Mouse (Mus musculus) testis, adult 2 months (tissue): ENCODE measurements around the gene Nsun3. TPM values are rescaled to one million over a fixed set of nuclear protein-coding genes. Genes with fewer than 3 reads are reported as not detected.

Source experiments
- H3K27ac ChIP-seq: fragments of 200-500 bp; 2 replicates; pipeline ENCODE4 v1.5.1; 2012; ENCODE audit warnings: low read depth, low read length; ENCODE audit not compliant: control insufficient read depth, insufficient read depth
- H3K27me3 ChIP-seq: fragments of 200-500 bp; 2 replicates; pipeline ENCODE4 v1.6.1; 2012; ENCODE audit warnings: mild to moderate bottlenecking, low read length, moderate library complexity; ENCODE audit not compliant: control insufficient read depth, insufficient read depth
- H3K36me3 ChIP-seq: fragments of 200-500 bp; 2 replicates; pipeline ENCODE4 v1.6.1; 2012; ENCODE audit warnings: mild to moderate bottlenecking, low read length; ENCODE audit not compliant: control insufficient read depth, insufficient read depth
- H3K4me1 ChIP-seq: fragments of 200-500 bp; 2 replicates; pipeline ENCODE4 v1.6.1; 2012; ENCODE audit warnings: low read length; ENCODE audit not compliant: control insufficient read depth, insufficient read depth
- H3K4me3 ChIP-seq: fragments of 200-500 bp; 2 replicates; pipeline ENCODE4 v1.5.1; 2012; ENCODE audit warnings: low read depth, mild to moderate bottlenecking, low read length, moderate library complexity, mixed read lengths; ENCODE audit not compliant: control insufficient read depth
- CTCF ChIP-seq: fragments of 200-500 bp; IDR thresholded peaks from 2 replicates; pipeline ENCODE4 v1.5.1; 2012; ENCODE audit warnings: low read depth, mild to moderate bottlenecking, inconsistent platforms, low read length, moderate library complexity; ENCODE audit not compliant: control insufficient read depth, insufficient read depth, insufficient replicate concordance
- POLR2A ChIP-seq: fragments of 200-500 bp; IDR thresholded peaks from 2 replicates; pipeline ENCODE4 v1.6.1; 2012; ENCODE audit warnings: low read depth, mild to moderate bottlenecking, inconsistent platforms, low read length, moderate library complexity; ENCODE audit not compliant: control insufficient read depth
- polyA plus RNA-seq: library from polyadenylated mRNA; depleted of rRNA; stranded (reverse); fragments of >200 nt; gene quantifications from 2 replicates; pipeline ENCODE4 v1.2.3, GENCODE M21; 2012; rRNA removed

Gene Nsun3
- 4.3 and 4.6 TPM in 2 replicates for polyA plus RNA-seq

- H3K36me3 ChIP-seq, result no peaks in the 10 kb centered on the region
- peaks cover 6% of the 10 kb centered on the region for H3K4me1 ChIP-seq
- peak within 1 kb of the TSS; percentile 96 for H3K27ac ChIP-seq
- H3K27me3 ChIP-seq, result no peaks in the 10 kb centered on the region
- TF ChIP-seq CTCF (no peak), POLR2A (peak; percentile 83)
- H3K4me3 ChIP-seq, result peak within 1 kb of the TSS; percentile 98
These were observed at the start of gene Nsun3 for GRCm38 (mm10) chr16:62786621-62787331. Nsun3 (minus strand) TSS chr16:62786818.

- Histone ChIP-seq H3K27ac (no peak overlapping the region), H3K36me3 (no peaks in the 10 kb centered on the region; the same call in 1 of the 2 replicates), H3K4me1 (no peaks in the 10 kb centered on the region), H3K4me3 (no peak overlapping the region), H3K27me3 (no peaks in the 10 kb centered on the region)
- no peak for TF ChIP-seq POLR2A
- TF ChIP-seq CTCF, result no peak
These were observed 47.6 kb upstream of the Nsun3 start for GRCm38 (mm10) chr16:62834016-62834735.

GRCm38 (mm10) chr16:62832481-62832880 is 45.9 kb upstream of the Nsun3 start:
- Histone ChIP-seq H3K4me1 (no peaks in the 10 kb centered on the region), H3K36me3 (no peaks in the 10 kb centered on the region; the same call in 1 of the 2 replicates), H3K27ac (no peak overlapping the region), H3K4me3 (no peak overlapping the region), H3K27me3 (no peaks in the 10 kb centered on the region)
- peak; percentile 66; the same call in 1 of the 2 replicates for TF ChIP-seq CTCF
- no peak for TF ChIP-seq POLR2A

GRCm38 (mm10) chr16:62832027-62832426 is 45.4 kb upstream of the Nsun3 start:
- Histone ChIP-seq H3K4me1 (no peaks in the 10 kb centered on the region), H3K27me3 (no peaks in the 10 kb centered on the region), H3K36me3 (no peaks in the 10 kb centered on the region; the same call in 1 of the 2 replicates), H3K4me3 (no peak overlapping the region), H3K27ac (no peak overlapping the region)
- TF ChIP-seq CTCF, result no peak
- no peak for TF ChIP-seq POLR2A

DNA sequence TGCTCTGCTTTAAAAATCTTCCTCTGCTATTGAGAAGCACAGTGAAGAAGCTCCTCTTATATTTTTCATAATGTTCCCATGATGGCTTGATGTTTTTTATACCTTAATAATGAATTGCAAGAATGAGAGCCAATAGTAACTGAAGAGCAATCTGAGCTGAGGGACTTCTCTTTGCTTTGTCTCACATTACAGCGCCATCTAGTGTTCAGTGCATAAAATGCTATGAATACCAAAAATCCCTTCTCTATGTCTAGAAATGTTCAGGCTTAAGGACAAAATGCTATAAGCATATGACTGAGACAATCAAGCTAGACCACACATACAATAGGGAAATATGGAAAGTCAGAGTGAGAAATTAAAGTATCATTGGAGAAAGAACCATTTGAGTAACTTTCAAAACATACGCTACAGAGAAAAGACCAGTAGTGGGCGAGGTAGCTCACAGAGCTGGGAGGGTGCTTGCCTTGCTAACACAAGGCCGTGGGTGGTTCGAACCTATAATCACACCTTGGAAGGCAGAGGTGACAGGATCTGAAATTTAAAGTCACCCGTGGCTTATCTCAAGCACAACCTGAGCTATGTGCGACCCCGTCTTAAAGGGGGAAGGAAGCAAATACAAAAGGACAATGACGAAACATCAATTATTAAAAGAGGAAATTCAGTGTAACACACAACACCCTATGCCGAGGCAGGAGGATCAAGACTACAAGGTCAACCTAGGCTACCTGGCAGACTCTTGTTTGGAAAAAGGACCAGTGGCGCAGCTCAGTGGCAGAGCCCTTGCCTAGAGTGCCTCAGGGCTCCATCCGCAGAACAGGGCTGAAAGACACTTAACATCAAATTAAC is 39.8 kb upstream of the Nsun3 start:
- H3K4me1 ChIP-seq, result no peaks in the 10 kb centered on the region
- no peaks in the 10 kb centered on the region; the same call in 1 of the 2 replicates for H3K36me3 ChIP-seq
- no peak overlapping the region for H3K27ac ChIP-seq
- no peaks in the 10 kb centered on the region for H3K27me3 ChIP-seq
- H3K4me3 ChIP-seq, result no peak overlapping the region
- TF ChIP-seq CTCF (peak; percentile 22; the same call in 1 of the 2 replicates), POLR2A (no peak)

GRCm38 (mm10) chr16:62822472-62822871 is 35.9 kb upstream of the Nsun3 start:
- Histone ChIP-seq H3K4me1 (no peaks in the 10 kb centered on the region), H3K36me3 (no peaks in the 10 kb centered on the region), H3K27ac (no peak overlapping the region), H3K27me3 (no peaks in the 10 kb centered on the region), H3K4me3 (no peak overlapping the region)
- no peak for TF ChIP-seq POLR2A
- no peak for TF ChIP-seq CTCF
